Mouse (Mus musculus) heart, adult 2 months (tissue): ENCODE results near the gene Fam198b. TPM values are rescaled to one million over a fixed set of nuclear protein-coding genes. Genes with fewer than 3 reads are reported as not detected.

ENCODE experiments used
- DNase-seq, 2 experiments: peaks; one replicate each; pipeline ENCODE4 v3.0.0; 2021
- H3K27ac ChIP-seq: fragments of 200-600 bp; 2 replicates; pipeline ENCODE4 v1.8.1; 2022
- H3K27me3 ChIP-seq: fragments of 200-500 bp; 2 replicates; pipeline ENCODE4 v1.6.1; 2012; ENCODE audit warnings: mild to moderate bottlenecking, low read length, inconsistent platforms, mixed read lengths; ENCODE audit not compliant: control insufficient read depth, insufficient read depth
- H3K36me3 ChIP-seq: fragments of 200-500 bp; 2 replicates; pipeline ENCODE4 v1.6.1; 2012; ENCODE audit warnings: low read length, inconsistent platforms; ENCODE audit not compliant: control insufficient read depth, insufficient read depth
- H3K4me1 ChIP-seq: fragments of 200-500 bp; 2 replicates; pipeline ENCODE4 v1.6.1; 2011; ENCODE audit warnings: low read length; ENCODE audit not compliant: control insufficient read depth, insufficient read depth
- H3K4me3 ChIP-seq: fragments of 200-600 bp; 2 replicates; pipeline ENCODE4 v1.8.1; 2022
- H3K79me2 ChIP-seq: fragments of 200-500 bp; replicated peaks from 2 replicates; pipeline ENCODE4 v1.6.1; 2012; ENCODE audit warnings: mild to moderate bottlenecking, inconsistent platforms, low read length, moderate library complexity, mixed read lengths; ENCODE audit not compliant: control insufficient read depth, insufficient read depth
- H3K9ac ChIP-seq: fragments of 200-500 bp; 2 replicates; pipeline ENCODE4 v1.6.1; 2012; ENCODE audit warnings: low read depth, mild to moderate bottlenecking, control low read depth, inconsistent platforms, low read length, mixed read lengths
- CTCF ChIP-seq: fragments of 200-600 bp; IDR thresholded peaks from 2 replicates; pipeline ENCODE4 v1.8.1; 2022; ENCODE audit warnings: antibody characterized with exemption, mild to moderate bottlenecking, moderate library complexity
- EP300 ChIP-seq: fragments of 200-500 bp; IDR thresholded peaks from 2 replicates; pipeline ENCODE4 v1.6.1; 2011; ENCODE audit warnings: low read depth, low read length, control low read depth; ENCODE audit not compliant: insufficient read depth
- POLR2A ChIP-seq: fragments of 200-500 bp; IDR thresholded peaks from 2 replicates; pipeline ENCODE4 v1.6.1; 2011; ENCODE audit warnings: mild to moderate bottlenecking, low read depth, low read length, control low read depth; ENCODE audit not compliant: insufficient read depth
- WGBS: fragments of 180-500 bp; shearing (Covaris S2); methylation state at CpG from one replicate; pipeline ENCODE4 v1.1.7; 2018; 5-methylcytosine and 5-hydroxymethylcytosine counted together
- intact Hi-C: fragments of 180-260 bp; cut with DNase I; formaldehyde crosslinking; loops from one replicate; pipeline ENCODE4 v1.15.1; 2025
- polyA plus RNA-seq: library from polyadenylated mRNA; depleted of rRNA; stranded (reverse); fragments of >200 nt; gene quantifications from 2 replicates; pipeline ENCODE4 v1.2.3, GENCODE M21; 2012
- total RNA-seq, 2 experiments: library from RNA; stranded (reverse); gene quantifications; 2 replicates each; pipeline ENCODE4 v1.2.3; 2021

Gene Fam198b
- total and polyA plus RNA-seq, 3 experiments = 11.8 to 15.1 (median 12.1) TPM

GRCm38 (mm10) chr3:79857780-79858179 lies 26.6 kb upstream of the Fam198b start:
- H3K27ac ChIP-seq = no peak overlapping the region
- intact Hi-C loops = no loop called here
- no peak overlapping the region for H3K4me3 ChIP-seq
- H3K36me3 ChIP-seq = no peaks in the 10 kb centered on the region
- 83% methylated on average over 5 of the region's 5 CpGs for WGBS
- no peaks in the 10 kb centered on the region for H3K4me1 ChIP-seq
- TF ChIP-seq EP300 = no peak
- no peak for TF ChIP-seq POLR2A
- TF ChIP-seq CTCF = no peak
- H3K27me3 ChIP-seq = no peaks in the 10 kb centered on the region
- H3K9ac ChIP-seq = no peak overlapping the region
- no peak for DNase-seq
- no peaks in the 10 kb centered on the region for H3K79me2 ChIP-seq

GRCm38 (mm10) chr3:79858221-79858620 lies 26.1 kb upstream of the Fam198b start:
- Histone ChIP-seq H3K27ac (no peak overlapping the region), H3K27me3 (no peaks in the 10 kb centered on the region), H3K4me3 (no peak overlapping the region), H3K9ac (no peak overlapping the region), H3K36me3 (no peaks in the 10 kb centered on the region), H3K79me2 (no peaks in the 10 kb centered on the region), H3K4me1 (no peaks in the 10 kb centered on the region)
- intact Hi-C loops = no loop called here
- 86% methylated on average over 3 of the region's 3 CpGs for WGBS
- no peak for TF ChIP-seq POLR2A
- TF ChIP-seq CTCF = no peak
- no peak for TF ChIP-seq EP300
- no peak for DNase-seq

- no peaks in the 10 kb centered on the region for H3K36me3 ChIP-seq
- intact Hi-C loops = no loop called here
- TF ChIP-seq EP300 (no peak), POLR2A (no peak), CTCF (no peak)
- 60% methylated on average over 7 of the region's 7 CpGs for WGBS
- H3K9ac ChIP-seq = no peak overlapping the region
- no peaks in the 10 kb centered on the region for H3K27me3 ChIP-seq
- no peak overlapping the region for H3K4me3 ChIP-seq
- H3K27ac ChIP-seq = no peak overlapping the region
- H3K4me1 ChIP-seq = no peaks in the 10 kb centered on the region
- DNase-seq = no peak
- no peaks in the 10 kb centered on the region for H3K79me2 ChIP-seq
These were observed 19.5 kb upstream of the Fam198b start for GRCm38 (mm10) chr3:79864824-79865223.

GRCm38 (mm10) chr3:79866089-79866488 lies 18.2 kb upstream of the Fam198b start:
- 81% methylated on average over 3 of the region's 3 CpGs for WGBS
- intact Hi-C loops = no loop called here
- Histone ChIP-seq H3K9ac (no peak overlapping the region), H3K4me3 (no peak overlapping the region), H3K36me3 (no peaks in the 10 kb centered on the region), H3K27me3 (no peaks in the 10 kb centered on the region), H3K4me1 (no peaks in the 10 kb centered on the region), H3K27ac (no peak overlapping the region), H3K79me2 (no peaks in the 10 kb centered on the region)
- TF ChIP-seq EP300 (no peak), POLR2A (no peak), CTCF (no peak)
- no peak for DNase-seq

- 84% methylated on average over 9 of the region's 9 CpGs for WGBS
These were observed 17.8 kb upstream of the Fam198b start for GRCm38 (mm10) chr3:79866526-79866925.

GRCm38 (mm10) chr3:79867121-79867709 lies 17.1 kb upstream of the Fam198b start:
- no peaks in the 10 kb centered on the region for H3K36me3 ChIP-seq
- H3K27ac ChIP-seq = no peak overlapping the region
- no peak for DNase-seq
- intact Hi-C loops = no loop called here
- TF ChIP-seq CTCF (no peak), EP300 (no peak), POLR2A (no peak)
- no peaks in the 10 kb centered on the region for H3K27me3 ChIP-seq
- H3K4me1 ChIP-seq = no peaks in the 10 kb centered on the region
- H3K79me2 ChIP-seq = no peaks in the 10 kb centered on the region
- H3K9ac ChIP-seq = no peak overlapping the region
- H3K4me3 ChIP-seq = no peak overlapping the region
- WGBS = 51% methylated on average over 1 of the region's 1 CpGs

More at GRCm38 (mm10) chr3:79866526-79866925, 17.8 kb upstream of the Fam198b start:
- DNase-seq = no peak
- TF ChIP-seq EP300 = no peak
- no peak for TF ChIP-seq POLR2A
- no peak for TF ChIP-seq CTCF
- H3K4me3 ChIP-seq = no peak overlapping the region
- no peaks in the 10 kb centered on the region for H3K79me2 ChIP-seq
- H3K9ac ChIP-seq = no peak overlapping the region
- intact Hi-C loops = no loop called here
- no peaks in the 10 kb centered on the region for H3K27me3 ChIP-seq
- H3K36me3 ChIP-seq = no peaks in the 10 kb centered on the region
- no peak overlapping the region for H3K27ac ChIP-seq
- H3K4me1 ChIP-seq = no peaks in the 10 kb centered on the region
